Mouse (Mus musculus) hindbrain, embryonic 14.5 days (tissue): ENCODE data around the gene Tgfbr3. TPM values are rescaled to one million over a fixed set of nuclear protein-coding genes. Genes with fewer than 3 reads are reported as not detected.

Experiments used
- ATAC-seq: fragments of 200-750 bp; cut with Nextera tagmentation; 2 replicates; pipeline ENCODE4 v1.8.0; 2017; ENCODE audit warnings: moderate number of reproducible peaks, mild to moderate bottlenecking, moderate TSS enrichment, moderate library complexity; ENCODE audit not compliant: low FRiP score
- DNase-seq: peaks from one replicate; pipeline ENCODE4 v3.0.0-alpha.2; 2015; ENCODE audit warnings: low spot score
- H3K27ac ChIP-seq: fragments of 300-500 bp; sonication (generic); 2 replicates; pipeline ENCODE4 v1.5.1; 2014; ENCODE audit warnings: mild to moderate bottlenecking, moderate library complexity
- H3K27me3 ChIP-seq: fragments of 300-500 bp; sonication (generic); 2 replicates; pipeline ENCODE4 v1.6.1; 2014; ENCODE audit warnings: mild to moderate bottlenecking, low read length, mixed read lengths; ENCODE audit not compliant: control insufficient read depth, insufficient read depth
- H3K36me3 ChIP-seq: fragments of 300-500 bp; sonication (generic); replicated peaks from 2 replicates; pipeline ENCODE4 v1.6.1; 2014; ENCODE audit not compliant: control insufficient read depth, insufficient read depth
- H3K4me1 ChIP-seq: fragments of 300-500 bp; sonication (generic); replicated peaks from 2 replicates; pipeline ENCODE4 v1.6.1; 2014; ENCODE audit warnings: antibody characterized with exemption, low read length, mixed read lengths; ENCODE audit not compliant: control insufficient read depth, insufficient read depth
- H3K4me2 ChIP-seq: fragments of 300-500 bp; sonication (generic); replicated peaks from 2 replicates; pipeline ENCODE4 v1.6.1; 2014; ENCODE audit warnings: mild to moderate bottlenecking, moderate library complexity
- H3K4me3 ChIP-seq: fragments of 300-500 bp; sonication (generic); replicated peaks from 2 replicates; pipeline ENCODE4 v1.5.1; 2014; ENCODE audit warnings: mild to moderate bottlenecking, low read length
- H3K9ac ChIP-seq: fragments of 300-500 bp; sonication (generic); 2 replicates; pipeline ENCODE4 v1.6.1; 2014
- H3K9me3 ChIP-seq: fragments of 300-500 bp; sonication (generic); 2 replicates; pipeline ENCODE4 v1.6.1; 2016; ENCODE audit warnings: low read length; ENCODE audit not compliant: control insufficient read depth
- WGBS: fragments of 180-500 bp; shearing (Covaris S2); extraction: QIAGEN DNeasy Blood & Tissue Kit; methylation state at CpG from one replicate; pipeline ENCODE4 v1.1.7; 2014; 5-methylcytosine and 5-hydroxymethylcytosine counted together
- polyA plus RNA-seq: library from polyadenylated mRNA; unstranded; fragments of >200 nt; fragmentation: Nextera tagmentation; extraction: Ambion mirVana; gene quantifications from 2 replicates; pipeline ENCODE4 v1.2.1, GENCODE M21; 2014

The Tgfbr3 gene
- polyA plus RNA-seq, 1 experiment from 2014 or later: 7.1 TPM

DNA sequence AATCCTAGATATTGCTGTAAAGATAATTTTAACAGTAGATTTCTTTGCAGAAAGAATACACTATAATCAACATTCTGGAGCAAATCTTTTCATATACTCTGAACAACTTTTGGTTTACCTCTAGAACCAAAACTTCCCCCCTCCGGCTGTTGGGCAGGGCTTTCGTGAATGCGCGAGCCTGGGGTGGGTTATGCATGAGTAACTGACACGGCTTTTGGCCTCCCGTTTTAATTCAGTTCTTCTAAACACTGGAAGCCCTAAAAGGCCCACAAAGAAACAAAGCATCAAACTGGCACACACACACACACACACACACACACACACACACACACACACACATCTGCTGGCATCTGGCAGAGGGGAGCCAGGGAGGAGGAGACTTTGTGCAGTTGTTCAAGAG lies 164.3 kb downstream of the Tgfbr3 start:
- DNase-seq (no peak), ATAC-seq (no peak)
- H3K9me3 ChIP-seq: no peaks in the 10 kb centered on the region
- H3K4me2 ChIP-seq: no peak overlapping the region
- H3K9ac ChIP-seq: no peak overlapping the region
- no peak overlapping the region for H3K4me3 ChIP-seq
- WGBS: 39% methylated on average over 6 of the region's 6 CpGs
- H3K27ac ChIP-seq: no peak overlapping the region
- no peaks in the 10 kb centered on the region for H3K4me1 ChIP-seq
- no peaks in the 10 kb centered on the region for H3K36me3 ChIP-seq
- H3K27me3 ChIP-seq: 0 out of 2 replicates have a peak, but pooled peaks cover 3% of the 10 kb centered on the region

DNA sequence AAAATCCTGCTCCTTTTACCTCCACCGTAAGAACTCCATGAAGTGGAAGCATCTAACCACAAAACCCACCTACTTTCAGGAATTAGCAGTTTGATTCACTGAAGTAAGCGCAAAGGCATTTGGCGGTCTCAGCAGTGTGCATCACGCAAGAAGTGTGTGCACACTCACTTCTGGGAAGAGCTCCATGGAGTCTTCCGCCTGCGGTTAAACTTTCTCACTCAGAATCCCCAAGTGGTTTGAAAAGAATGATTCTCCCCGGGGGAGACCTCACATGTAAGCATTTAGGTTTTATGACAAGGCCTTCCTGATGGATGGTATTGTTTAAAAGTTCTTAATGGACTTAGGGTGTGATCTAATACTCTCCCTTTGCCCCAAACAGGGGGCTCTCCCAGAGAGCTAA lies 164.9 kb downstream of the Tgfbr3 start:
- DNase-seq (no peak), ATAC-seq (no peak)
- Histone ChIP-seq H3K9me3 (no peaks in the 10 kb centered on the region), H3K4me3 (no peak overlapping the region), H3K27me3 (0 out of 2 replicates have a peak, but pooled peaks cover 3% of the 10 kb centered on the region), H3K27ac (no peak overlapping the region), H3K9ac (no peak overlapping the region), H3K36me3 (no peaks in the 10 kb centered on the region), H3K4me2 (no peak overlapping the region), H3K4me1 (no peaks in the 10 kb centered on the region)
- 88% methylated on average over 7 of the region's 7 CpGs for WGBS

DNA sequence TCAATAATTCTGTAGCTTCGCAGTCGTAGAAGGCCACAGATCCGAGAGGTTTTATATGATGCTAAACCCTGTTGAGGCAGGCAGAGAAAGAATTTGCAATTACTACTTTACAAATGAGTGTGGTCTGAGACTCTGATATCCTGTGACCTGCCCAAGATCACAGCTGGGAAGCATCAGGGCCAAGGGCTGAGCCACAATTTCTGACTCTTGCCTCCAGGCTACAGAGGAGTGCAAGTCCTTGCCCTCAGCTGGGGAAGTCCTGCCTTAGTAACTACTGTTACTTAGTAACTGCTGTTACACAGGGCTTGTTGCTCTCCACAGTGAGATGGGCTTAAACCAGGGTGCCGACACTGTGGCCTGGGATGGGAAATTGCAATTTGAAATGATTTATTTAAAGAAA lies 166.8 kb downstream of the Tgfbr3 start:
- H3K27ac ChIP-seq: no peak overlapping the region
- no peak overlapping the region for H3K4me2 ChIP-seq
- DNase-seq (no peak), ATAC-seq (no peak)
- H3K9me3 ChIP-seq: no peaks in the 10 kb centered on the region
- no peaks in the 10 kb centered on the region for H3K36me3 ChIP-seq
- H3K9ac ChIP-seq: no peak overlapping the region
- no peaks in the 10 kb centered on the region for H3K27me3 ChIP-seq
- 89% methylated on average over 4 of the region's 4 CpGs for WGBS
- H3K4me1 ChIP-seq: no peaks in the 10 kb centered on the region
- H3K4me3 ChIP-seq: no peak overlapping the region

DNA sequence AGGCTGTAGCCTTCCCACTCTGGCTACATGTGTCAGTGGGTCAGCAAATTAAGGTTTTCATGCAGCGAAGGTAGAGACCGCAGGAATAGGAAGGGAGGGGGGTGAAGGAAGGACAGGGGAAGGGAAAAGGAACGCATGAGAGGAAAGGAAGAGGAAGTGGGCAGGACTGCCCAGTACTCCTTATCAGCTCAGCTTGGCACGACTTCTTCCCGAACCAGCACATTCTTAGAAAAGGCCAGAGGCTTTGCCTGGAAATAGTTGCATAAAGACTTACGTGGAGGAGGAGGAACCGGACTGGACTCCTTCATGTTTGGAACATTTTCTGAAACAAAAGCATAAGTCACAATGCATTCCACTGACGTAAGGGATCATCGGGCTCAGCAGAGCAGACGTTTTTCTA lies 168.3 kb downstream of the Tgfbr3 start:
- no peaks in the 10 kb centered on the region for H3K4me1 ChIP-seq
- WGBS: 65% methylated on average over 10 of the region's 10 CpGs
- no peaks in the 10 kb centered on the region for H3K27me3 ChIP-seq
- no peak overlapping the region for H3K27ac ChIP-seq
- no peak overlapping the region for H3K4me3 ChIP-seq
- no peak for DNase-seq
- no peak for ATAC-seq
- no peak overlapping the region for H3K4me2 ChIP-seq
- no peak overlapping the region for H3K9ac ChIP-seq
- no peaks in the 10 kb centered on the region for H3K36me3 ChIP-seq
- no peaks in the 10 kb centered on the region for H3K9me3 ChIP-seq

DNA sequence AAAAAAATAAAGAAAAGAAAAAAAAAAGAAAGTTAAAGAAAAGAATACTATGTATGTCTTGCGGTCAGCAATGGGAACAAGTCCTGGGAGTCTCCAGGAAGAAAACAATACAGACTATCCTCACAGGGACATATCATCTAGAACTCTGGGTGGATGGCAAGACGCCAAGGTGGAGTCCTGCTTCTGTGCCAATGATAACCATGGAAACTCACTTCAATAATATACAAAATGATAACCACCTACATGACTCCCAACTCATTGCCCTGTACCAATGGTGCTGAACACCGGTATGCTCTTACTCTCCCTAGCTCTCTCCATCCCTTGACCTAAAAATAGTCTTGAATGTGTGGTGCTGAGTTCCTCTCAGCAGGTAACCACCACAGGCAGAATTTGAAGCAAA lies 168.8 kb downstream of the Tgfbr3 start:
- no peaks in the 10 kb centered on the region for H3K4me1 ChIP-seq
- no peak overlapping the region for H3K9ac ChIP-seq
- H3K27me3 ChIP-seq: no peaks in the 10 kb centered on the region
- DNase-seq (no peak), ATAC-seq (no peak)
- H3K4me2 ChIP-seq: no peak overlapping the region
- no peaks in the 10 kb centered on the region for H3K9me3 ChIP-seq
- no peaks in the 10 kb centered on the region for H3K36me3 ChIP-seq
- H3K27ac ChIP-seq: no peak overlapping the region
- H3K4me3 ChIP-seq: no peak overlapping the region
- WGBS: 74% methylated on average over 3 of the region's 3 CpGs

DNA sequence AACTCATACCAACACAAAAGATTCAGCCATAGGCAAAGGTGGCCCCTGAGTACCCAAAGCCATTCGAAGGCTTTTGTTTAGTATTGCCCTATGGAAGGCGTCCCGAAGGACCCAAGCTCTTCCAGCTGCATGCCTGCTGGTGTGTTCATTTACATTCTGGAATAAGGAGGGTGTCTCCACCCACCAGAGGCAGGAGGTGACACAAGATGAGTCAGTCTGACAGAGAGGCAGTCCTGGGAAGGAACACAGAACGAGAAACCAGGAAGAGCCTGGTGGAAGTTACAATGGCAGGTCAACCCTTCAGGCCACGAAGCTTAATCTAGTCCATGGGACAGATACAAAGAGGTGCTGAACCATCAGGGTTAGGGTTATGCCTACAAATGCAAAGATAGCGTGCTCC lies 169.5 kb downstream of the Tgfbr3 start:
- no peak for ATAC-seq
- Histone ChIP-seq H3K4me1 (no peaks in the 10 kb centered on the region), H3K27ac (no peak overlapping the region), H3K9ac (no peak overlapping the region), H3K9me3 (no peaks in the 10 kb centered on the region), H3K4me2 (no peak overlapping the region), H3K27me3 (no peaks in the 10 kb centered on the region), H3K4me3 (no peak overlapping the region), H3K36me3 (no peaks in the 10 kb centered on the region)
- no peak for DNase-seq
- 61% methylated on average over 6 of the region's 6 CpGs for WGBS

DNA sequence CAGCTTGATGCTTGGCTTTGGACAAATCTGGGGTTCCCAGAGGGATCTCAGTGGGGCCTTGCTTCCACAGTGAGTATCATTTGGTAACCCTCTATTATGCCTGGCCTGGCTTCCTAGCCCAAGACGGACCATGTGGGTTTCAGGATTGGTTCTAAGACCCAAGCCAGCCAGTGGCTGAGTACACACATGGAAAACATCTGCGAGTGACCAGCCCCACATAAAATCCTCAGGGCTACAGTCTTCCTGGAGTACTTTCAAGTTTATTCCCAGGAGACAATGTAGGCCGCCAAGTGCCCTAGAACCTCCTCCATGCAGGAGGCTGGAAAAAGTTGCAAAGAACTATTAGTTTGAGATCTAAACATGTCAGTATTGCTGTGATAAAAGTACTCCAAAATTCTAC lies 172.6 kb downstream of the Tgfbr3 start:
- Histone ChIP-seq H3K4me1 (no peaks in the 10 kb centered on the region; the same call in 1 of the 2 replicates), H3K9me3 (no peaks in the 10 kb centered on the region), H3K27ac (no peak overlapping the region), H3K27me3 (no peaks in the 10 kb centered on the region), H3K9ac (no peak overlapping the region), H3K36me3 (no peaks in the 10 kb centered on the region), H3K4me3 (no peak overlapping the region), H3K4me2 (no peak overlapping the region)
- ATAC-seq (no peak), DNase-seq (no peak)
- WGBS: 87% methylated on average over 3 of the region's 3 CpGs

DNA sequence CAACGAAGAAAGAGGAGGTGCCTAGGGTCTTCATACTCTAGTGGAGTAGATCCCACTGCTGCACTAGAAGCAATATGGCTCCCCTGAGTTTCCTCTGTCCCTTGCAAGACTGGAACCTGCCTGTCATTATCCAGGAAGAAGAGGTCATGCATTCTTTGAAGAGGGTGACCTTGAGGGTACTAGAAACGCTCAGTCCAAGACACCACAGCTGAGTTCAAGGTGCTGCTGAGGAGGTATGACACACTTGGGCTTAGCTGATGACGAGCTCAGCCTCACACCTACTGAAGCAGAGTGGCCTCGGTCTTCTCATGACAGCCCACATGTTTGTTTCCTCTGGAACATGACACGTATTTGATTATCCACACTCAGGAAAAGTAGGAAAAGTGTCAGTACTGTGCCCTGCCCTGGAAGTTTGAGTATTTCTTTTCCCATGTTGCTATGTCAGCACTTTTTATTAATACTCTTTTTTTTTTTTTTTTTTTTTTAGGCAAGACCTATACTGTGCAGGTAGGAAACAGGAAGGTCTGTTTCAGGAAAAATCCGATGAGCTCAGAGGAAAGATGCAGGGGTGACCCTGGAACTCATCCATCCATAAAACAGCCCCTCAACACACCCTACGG lies 176.7 kb downstream of the Tgfbr3 start:
- H3K4me2 ChIP-seq: no peak overlapping the region
- H3K27me3 ChIP-seq: no peaks in the 10 kb centered on the region
- H3K9ac ChIP-seq: no peak overlapping the region
- no peaks in the 10 kb centered on the region for H3K9me3 ChIP-seq
- H3K36me3 ChIP-seq: no peaks in the 10 kb centered on the region
- H3K4me3 ChIP-seq: no peak overlapping the region
- ATAC-seq (no peak), DNase-seq (no peak)
- H3K27ac ChIP-seq: no peak overlapping the region
- 84% methylated on average over 7 of the region's 7 CpGs for WGBS
- H3K4me1 ChIP-seq: peaks cover 15% of the 10 kb centered on the region; the same call in 1 of the 2 replicates

DNA sequence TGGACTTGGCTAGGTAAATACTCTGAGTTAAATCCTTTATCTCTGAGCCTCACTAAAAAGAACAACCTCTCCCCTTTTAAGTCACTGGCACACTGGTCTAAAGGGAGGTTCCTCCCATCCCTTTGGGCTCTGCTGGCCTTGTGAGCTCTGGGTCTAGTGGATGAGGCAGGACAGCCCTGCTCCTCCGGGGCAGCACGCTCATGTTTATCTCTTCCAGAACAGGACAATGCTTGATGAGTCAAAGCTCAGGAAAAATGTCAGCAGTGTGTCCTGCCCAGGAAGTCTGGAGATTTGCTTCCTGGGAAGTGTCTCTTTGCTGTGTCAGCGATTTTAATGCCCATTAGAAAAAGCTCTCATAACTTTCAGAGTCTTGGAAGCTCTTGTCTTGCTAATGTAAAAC lies 177.6 kb downstream of the Tgfbr3 start:
- no peaks in the 10 kb centered on the region for H3K36me3 ChIP-seq
- H3K27ac ChIP-seq: no peak overlapping the region
- no peak overlapping the region for H3K4me3 ChIP-seq
- no peak overlapping the region for H3K4me2 ChIP-seq
- H3K9me3 ChIP-seq: no peaks in the 10 kb centered on the region
- H3K27me3 ChIP-seq: no peaks in the 10 kb centered on the region
- 66% methylated on average over 3 of the region's 3 CpGs for WGBS
- no peak overlapping the region for H3K9ac ChIP-seq
- no peak for DNase-seq
- no peak for ATAC-seq
- peaks cover 15% of the 10 kb centered on the region; the same call in 1 of the 2 replicates for H3K4me1 ChIP-seq
